Mouse (Mus musculus) liver, adult 2 months (tissue): ENCODE results near the gene Cc2d1a.

Source experiments
- CTCF ChIP-seq: fragments of 200-500 bp; IDR thresholded peaks from 2 replicates; pipeline ENCODE4 v1.5.1; 2011; ENCODE audit warnings: low read depth, low read length, control low read depth
- POLR2A ChIP-seq: fragments of 200-500 bp; IDR thresholded peaks from 2 replicates; pipeline ENCODE4 v1.6.1; 2011; ENCODE audit warnings: low read length, control low read depth; ENCODE audit not compliant: insufficient read depth; ENCODE audit errors: extremely low read depth

- no peak for TF ChIP-seq CTCF
- TF ChIP-seq POLR2A = no peak
Measured at GRCm38 (mm10) chr8:84101476-84102270, 46.1 kb downstream of the Cc2d1a start.
